Mouse (Mus musculus) heart, embryonic 13.5 days (tissue): ENCODE data around the gene Tlcd1. TPM values are rescaled to one million over a fixed set of nuclear protein-coding genes. Genes with fewer than 3 reads are reported as not detected.

Source experiments
- ATAC-seq: fragments of 200-750 bp; cut with Nextera tagmentation; 2 replicates; pipeline ENCODE4 v1.8.0; 2017; ENCODE audit warnings: moderate TSS enrichment; ENCODE audit not compliant: insufficient number of reproducible peaks, low FRiP score, low TSS enrichment; ENCODE audit errors: extremely low read depth
- H3K27ac ChIP-seq: fragments of 300-500 bp; sonication (generic); replicated peaks from 2 replicates; pipeline ENCODE4 v1.5.1; 2015; ENCODE audit warnings: moderate library complexity, mild to moderate bottlenecking, inconsistent platforms
- H3K27me3 ChIP-seq: fragments of 300-500 bp; sonication (generic); replicated peaks from 2 replicates; pipeline ENCODE4 v1.6.1; 2015; ENCODE audit warnings: mild to moderate bottlenecking, inconsistent platforms
- H3K36me3 ChIP-seq: fragments of 300-500 bp; sonication (generic); 2 replicates; pipeline ENCODE4 v1.6.1; 2015; ENCODE audit warnings: mild to moderate bottlenecking, inconsistent platforms
- H3K4me1 ChIP-seq: fragments of 300-500 bp; sonication (generic); 2 replicates; pipeline ENCODE4 v1.6.1; 2015; ENCODE audit warnings: inconsistent platforms
- H3K4me2 ChIP-seq: fragments of 300-500 bp; sonication (generic); 2 replicates; pipeline ENCODE4 v1.6.1; 2015; ENCODE audit warnings: inconsistent platforms, mild to moderate bottlenecking, moderate library complexity
- H3K4me3 ChIP-seq: fragments of 300-500 bp; sonication (generic); 2 replicates; pipeline ENCODE4 v1.5.1; 2015; ENCODE audit warnings: moderate library complexity, mild to moderate bottlenecking, inconsistent platforms
- H3K9ac ChIP-seq: fragments of 300-500 bp; sonication (generic); 2 replicates; pipeline ENCODE4 v1.6.1; 2015; ENCODE audit warnings: inconsistent platforms, mild to moderate bottlenecking, moderate library complexity
- H3K9me3 ChIP-seq: fragments of 300-500 bp; sonication (generic); 2 replicates; pipeline ENCODE4 v1.6.1; 2016; ENCODE audit warnings: inconsistent platforms
- WGBS: fragments of 180-500 bp; shearing (Covaris S2); methylation state at CpG from one replicate; pipeline ENCODE4 v1.1.7; 2015; ENCODE audit warnings: mixed read lengths; 5-methylcytosine and 5-hydroxymethylcytosine counted together
- polyA plus RNA-seq: library from polyadenylated mRNA; unstranded; fragments of >200 nt; fragmentation: Nextera tagmentation; extraction: Ambion mirVana; gene quantifications from 2 replicates; pipeline ENCODE4 v1.2.1, GENCODE M21; 2015

The Tlcd1 gene
- polyA plus RNA-seq, 1 experiment from 2014 or later = 14.7 TPM

DNA sequence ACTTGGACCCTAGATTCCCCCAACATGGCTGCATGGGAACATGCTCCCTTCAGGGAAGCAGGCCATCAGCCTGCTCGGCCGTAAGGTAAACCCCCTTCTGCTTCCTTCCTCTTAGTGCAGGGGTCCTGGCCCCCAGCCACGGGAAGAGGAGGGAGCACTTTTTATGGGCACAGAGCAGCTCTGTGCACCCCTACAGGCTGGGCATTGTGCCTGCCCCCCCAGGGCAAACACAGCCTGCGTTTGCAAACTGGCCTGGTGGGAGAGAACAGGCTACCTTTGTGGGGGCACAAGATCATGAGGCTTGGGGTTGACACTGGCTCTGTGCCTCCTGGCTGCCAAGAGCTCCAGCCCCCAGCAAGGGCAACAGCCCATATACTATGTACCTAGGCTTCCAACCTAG, 14.5 kb upstream of the Tlcd1 start:
- Histone ChIP-seq H3K36me3 (peaks cover 55% of the 10 kb centered on the region), H3K27me3 (no peaks in the 10 kb centered on the region), H3K4me3 (peak overlapping the region; percentile 84; the same call in 1 of the 2 replicates), H3K9ac (peak overlapping the region; percentile 17), H3K27ac (peak overlapping the region; percentile 96; the same call in 1 of the 2 replicates), H3K9me3 (no peaks in the 10 kb centered on the region), H3K4me1 (peaks cover 45% of the 10 kb centered on the region), H3K4me2 (peak overlapping the region; percentile 80)
- no peak for ATAC-seq
- WGBS = 74% methylated on average over 4 of the region's 4 CpGs

DNA sequence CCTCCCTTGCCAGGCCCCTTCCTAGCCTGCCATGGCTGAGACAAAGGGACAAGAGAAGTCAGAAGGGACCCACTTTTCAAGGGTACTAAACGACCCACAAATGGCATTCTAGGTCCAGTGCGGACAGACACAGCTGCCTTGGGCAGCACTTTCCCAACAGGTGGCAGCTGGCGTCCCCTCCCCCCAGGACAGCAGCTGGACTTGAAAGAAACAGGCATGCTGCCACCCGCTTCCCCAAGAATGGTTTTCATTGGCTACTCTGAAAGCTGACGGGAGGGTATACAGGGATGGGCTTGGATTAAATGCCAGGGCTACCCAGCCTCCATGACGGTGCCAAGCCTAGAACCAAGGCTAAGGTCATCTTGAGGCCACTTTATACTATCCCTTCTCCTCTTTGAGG, 14.0 kb upstream of the Tlcd1 start:
- peak overlapping the region; percentile 96 for H3K27ac ChIP-seq
- no peak for ATAC-seq
- peak overlapping the region; percentile 84 for H3K4me3 ChIP-seq
- peaks cover 45% of the 10 kb centered on the region for H3K4me1 ChIP-seq
- WGBS = 68% methylated on average over 6 of the region's 6 CpGs
- no peaks in the 10 kb centered on the region for H3K9me3 ChIP-seq
- peaks cover 50% of the 10 kb centered on the region for H3K36me3 ChIP-seq
- peak overlapping the region; percentile 94 for H3K9ac ChIP-seq
- H3K4me2 ChIP-seq = peak overlapping the region; percentile 80
- no peaks in the 10 kb centered on the region for H3K27me3 ChIP-seq

GRCm38 (mm10) chr11:78163045-78163444, 13.5 kb upstream of the Tlcd1 start:
- H3K4me3 ChIP-seq = peak overlapping the region; percentile 84
- H3K27me3 ChIP-seq = no peaks in the 10 kb centered on the region
- peak overlapping the region; percentile 96 for H3K27ac ChIP-seq
- H3K36me3 ChIP-seq = peaks cover 45% of the 10 kb centered on the region
- H3K9ac ChIP-seq = peak overlapping the region; percentile 94
- peak overlapping the region; percentile 80 for H3K4me2 ChIP-seq
- no peaks in the 10 kb centered on the region for H3K9me3 ChIP-seq
- no peak for ATAC-seq
- peaks cover 45% of the 10 kb centered on the region for H3K4me1 ChIP-seq
- 74% methylated on average over 2 of the region's 2 CpGs for WGBS

- peak; percentile 15; the same call in 1 of the 2 replicates for ATAC-seq
- Histone ChIP-seq H3K27me3 (no peaks in the 10 kb centered on the region), H3K9me3 (no peaks in the 10 kb centered on the region), H3K9ac (peak overlapping the region; percentile 94), H3K36me3 (peaks cover 36% of the 10 kb centered on the region), H3K4me3 (peak overlapping the region; percentile 84), H3K27ac (peak overlapping the region; percentile 96), H3K4me1 (peaks cover 45% of the 10 kb centered on the region), H3K4me2 (peak overlapping the region; percentile 80)
- 1% methylated on average over 22 of the region's 22 CpGs for WGBS
Observed at GRCm38 (mm10) chr11:78163681-78164603, 12.6 kb upstream of the Tlcd1 start.

DNA sequence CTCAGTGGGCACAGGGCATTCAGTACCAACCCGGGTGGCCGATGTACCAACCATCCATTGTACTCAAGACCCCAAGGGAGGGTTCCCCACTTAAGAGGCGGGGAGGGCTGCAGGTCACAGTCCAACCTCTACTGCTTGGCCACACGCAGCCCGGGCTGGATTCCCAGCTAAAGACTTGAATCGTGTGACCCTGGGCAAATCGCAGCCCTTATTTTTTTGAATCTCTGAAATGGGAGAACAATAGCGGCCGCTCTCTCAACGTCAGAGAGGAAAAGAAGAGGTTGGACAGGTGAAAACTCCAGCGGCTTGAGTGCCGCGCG, 11.9 kb upstream of the Tlcd1 start:
- under 1% methylated on average over 14 of the region's 14 CpGs for WGBS
- peak overlapping the region; percentile 80 for H3K4me2 ChIP-seq
- H3K36me3 ChIP-seq = peaks cover 30% of the 10 kb centered on the region
- no peaks in the 10 kb centered on the region for H3K9me3 ChIP-seq
- peak overlapping the region; percentile 96 for H3K27ac ChIP-seq
- H3K4me3 ChIP-seq = peak overlapping the region; percentile 84
- H3K9ac ChIP-seq = peak overlapping the region; percentile 94
- no peaks in the 10 kb centered on the region for H3K27me3 ChIP-seq
- no peak for ATAC-seq
- peaks cover 41% of the 10 kb centered on the region for H3K4me1 ChIP-seq

- H3K4me1 ChIP-seq = peaks cover 39% of the 10 kb centered on the region
- peak within 1 kb of the TSS; percentile 96 for H3K27ac ChIP-seq
- peak within 1 kb of the TSS; percentile 80 for H3K4me2 ChIP-seq
- H3K27me3 ChIP-seq = no peaks in the 10 kb centered on the region
- peak within 1 kb of the TSS; percentile 84 for H3K4me3 ChIP-seq
- peak within 1 kb of the TSS; percentile 94 for H3K9ac ChIP-seq
- H3K9me3 ChIP-seq = no peaks in the 10 kb centered on the region
- peak; percentile 83 for ATAC-seq
- 0% methylated on average over 76 of the region's 78 CpGs for WGBS
- H3K36me3 ChIP-seq = peaks cover 24% of the 10 kb centered on the region
Observed at GRCm38 (mm10) chr11:78164924-78165760, 11.4 kb upstream of the Tlcd1 start, which contains the start of gene Traf4. TSS of gene Traf4 (minus strand) at chr11:78165589.

DNA sequence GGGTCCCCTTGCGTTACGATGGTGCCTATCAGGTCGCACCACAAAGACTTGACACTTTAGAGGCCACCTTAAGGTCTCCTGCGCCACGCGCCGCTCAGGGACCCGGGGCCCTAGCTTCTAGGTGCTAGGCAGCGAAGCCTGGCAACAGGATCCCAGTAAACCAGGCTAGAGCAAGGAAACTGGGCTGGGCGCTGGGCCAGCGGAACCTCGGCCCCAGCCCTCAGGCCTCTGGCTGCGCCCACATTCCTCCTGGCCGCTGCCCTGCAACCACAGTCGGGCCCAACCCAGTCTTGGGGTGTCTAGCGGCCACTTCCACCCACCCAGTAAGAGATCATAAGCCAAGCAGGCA, 10.8 kb upstream of the Tlcd1 start:
- Histone ChIP-seq H3K4me2 (peak overlapping the region; percentile 80), H3K27ac (peak overlapping the region; percentile 96), H3K36me3 (peaks cover 18% of the 10 kb centered on the region), H3K9ac (peak overlapping the region; percentile 94), H3K9me3 (no peaks in the 10 kb centered on the region), H3K4me1 (peaks cover 39% of the 10 kb centered on the region), H3K4me3 (peak overlapping the region; percentile 84), H3K27me3 (no peaks in the 10 kb centered on the region)
- peak; percentile 14; the same call in 1 of the 2 replicates for ATAC-seq
- WGBS = 1% methylated on average over 16 of the region's 16 CpGs

DNA sequence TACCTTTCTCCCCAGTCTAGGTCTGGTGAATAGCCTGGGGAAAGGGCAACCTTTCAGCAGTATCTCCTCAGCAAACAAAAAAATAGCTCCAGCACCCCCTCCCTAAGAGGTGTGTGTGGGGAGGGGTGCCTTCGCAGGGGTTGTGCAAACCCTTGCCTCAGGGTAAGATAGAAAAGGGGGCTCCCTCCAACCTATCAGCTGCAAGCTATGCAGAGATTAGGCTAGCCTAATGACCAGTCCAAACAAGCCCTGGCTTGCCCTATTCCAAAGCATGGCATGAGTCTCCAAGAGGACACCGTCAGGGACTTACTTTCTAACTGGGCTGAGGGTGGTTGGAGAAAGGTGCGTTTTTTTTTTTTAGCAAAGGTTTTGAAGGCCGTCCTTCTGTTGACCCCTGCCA, 10.3 kb upstream of the Tlcd1 start:
- Histone ChIP-seq H3K4me3 (peak overlapping the region; percentile 84), H3K36me3 (peaks cover 18% of the 10 kb centered on the region), H3K9ac (peak overlapping the region; percentile 94), H3K4me1 (peaks cover 39% of the 10 kb centered on the region), H3K9me3 (no peaks in the 10 kb centered on the region), H3K27ac (peak overlapping the region; percentile 96), H3K4me2 (peak overlapping the region; percentile 80), H3K27me3 (no peaks in the 10 kb centered on the region)
- ATAC-seq = no peak
- 46% methylated on average over 4 of the region's 4 CpGs for WGBS

GRCm38 (mm10) chr11:78166640-78167039, 9.9 kb upstream of the Tlcd1 start:
- peaks cover 16% of the 10 kb centered on the region for H3K36me3 ChIP-seq
- no peaks in the 10 kb centered on the region for H3K27me3 ChIP-seq
- no peak overlapping the region for H3K4me2 ChIP-seq
- no peak overlapping the region for H3K9ac ChIP-seq
- 66% methylated on average over 6 of the region's 6 CpGs for WGBS
- H3K9me3 ChIP-seq = no peaks in the 10 kb centered on the region
- ATAC-seq = no peak
- H3K27ac ChIP-seq = no peak overlapping the region
- H3K4me3 ChIP-seq = no peak overlapping the region
- H3K4me1 ChIP-seq = peaks cover 39% of the 10 kb centered on the region

DNA sequence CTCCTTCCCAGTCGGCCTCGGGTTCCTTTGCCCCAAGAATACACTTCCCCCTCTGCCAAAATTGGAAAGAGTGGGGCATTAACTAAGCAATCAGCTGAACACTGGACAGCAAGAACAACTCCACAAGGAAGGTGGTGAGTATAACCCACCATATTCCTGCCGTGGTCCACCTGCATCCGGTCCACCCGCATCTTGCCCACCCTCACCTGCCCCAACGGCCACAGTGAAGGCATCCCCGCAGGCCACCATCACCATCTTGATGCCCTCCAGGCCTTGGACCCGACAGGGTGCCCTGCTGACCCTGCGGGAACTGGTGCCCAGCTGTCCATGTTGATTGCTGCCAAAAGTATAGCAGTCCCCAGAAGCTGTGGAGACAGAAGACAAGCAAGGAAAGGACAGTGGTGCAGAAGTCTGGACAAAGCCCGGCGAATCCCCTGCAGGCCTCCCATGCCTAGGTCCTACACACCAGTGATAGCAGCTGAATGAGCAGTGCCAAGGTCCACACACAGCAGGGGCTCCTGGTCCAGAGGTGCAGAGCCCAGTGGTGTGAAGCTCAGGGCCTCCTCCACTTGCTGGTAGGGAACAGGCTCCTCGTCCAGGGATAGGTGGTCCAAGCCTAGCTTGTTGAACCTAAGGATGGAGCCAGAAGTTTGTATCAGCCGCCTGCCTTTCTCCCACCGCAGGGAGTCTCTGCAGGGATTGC, 9.1 kb upstream of the Tlcd1 start:
- Histone ChIP-seq H3K4me2 (no peak overlapping the region), H3K27ac (no peak overlapping the region), H3K9me3 (no peaks in the 10 kb centered on the region), H3K27me3 (no peaks in the 10 kb centered on the region), H3K4me1 (peaks cover 38% of the 10 kb centered on the region), H3K9ac (no peak overlapping the region), H3K4me3 (no peak overlapping the region), H3K36me3 (peaks cover 16% of the 10 kb centered on the region)
- no peak for ATAC-seq
- 86% methylated on average over 14 of the region's 14 CpGs for WGBS
